Mouse (Mus musculus): ENCODE measurements around the gene AL732309.1.

AL732309.1 gene

GRCm38 (mm10) chr2:25289651-25290050 lies 43.0 kb upstream of the AL732309.1 start, which contains the start of gene Lrrc26:
Lrrc26 (plus strand) TSS chr2:25289915.
- TF ChIP-seq NANOG (IDR thresholded peaks at IDR 0.05; ENCODE audit: borderline replicate concordance, low read length) (peak; percentile 41; the same call in 1 of the 2 replicates), POU5F1 (IDR thresholded peaks at IDR 0.05; ENCODE audit: borderline replicate concordance, low read length) (no peak)
- Histone ChIP-seq H3K36me3 (ENCODE audit: insufficient read depth, low read length) (peaks cover 27% of the 10 kb centered on the region), H3K4me1 (replicated peaks; ENCODE audit: low read depth, low read length) (peaks cover 76% of the 10 kb centered on the region), H3K4me3 (replicated peaks; ENCODE audit: low read length) (peak within 1 kb of the TSS; percentile 78), H3K27me3 (ENCODE audit: insufficient read depth, low read length) (peaks cover 68% of the 10 kb centered on the region), H3K9me3 (ENCODE audit: low read length) (no peaks in the 10 kb centered on the region)

GRCm38 (mm10) chr2:25288734-25289345 lies 42.2 kb upstream of the AL732309.1 start:
- Histone ChIP-seq H3K4me3 (replicated peaks; ENCODE audit: low read length) (no peak overlapping the region), H3K27me3 (ENCODE audit: insufficient read depth, low read length) (peaks cover 66% of the 10 kb centered on the region), H3K36me3 (ENCODE audit: insufficient read depth, low read length) (peaks cover 27% of the 10 kb centered on the region), H3K9me3 (ENCODE audit: low read length) (no peaks in the 10 kb centered on the region), H3K4me1 (replicated peaks; ENCODE audit: low read depth, low read length) (peaks cover 71% of the 10 kb centered on the region)
- no peak for TF ChIP-seq POU5F1 (IDR thresholded peaks at IDR 0.05; ENCODE audit: borderline replicate concordance, low read length)

DNA sequence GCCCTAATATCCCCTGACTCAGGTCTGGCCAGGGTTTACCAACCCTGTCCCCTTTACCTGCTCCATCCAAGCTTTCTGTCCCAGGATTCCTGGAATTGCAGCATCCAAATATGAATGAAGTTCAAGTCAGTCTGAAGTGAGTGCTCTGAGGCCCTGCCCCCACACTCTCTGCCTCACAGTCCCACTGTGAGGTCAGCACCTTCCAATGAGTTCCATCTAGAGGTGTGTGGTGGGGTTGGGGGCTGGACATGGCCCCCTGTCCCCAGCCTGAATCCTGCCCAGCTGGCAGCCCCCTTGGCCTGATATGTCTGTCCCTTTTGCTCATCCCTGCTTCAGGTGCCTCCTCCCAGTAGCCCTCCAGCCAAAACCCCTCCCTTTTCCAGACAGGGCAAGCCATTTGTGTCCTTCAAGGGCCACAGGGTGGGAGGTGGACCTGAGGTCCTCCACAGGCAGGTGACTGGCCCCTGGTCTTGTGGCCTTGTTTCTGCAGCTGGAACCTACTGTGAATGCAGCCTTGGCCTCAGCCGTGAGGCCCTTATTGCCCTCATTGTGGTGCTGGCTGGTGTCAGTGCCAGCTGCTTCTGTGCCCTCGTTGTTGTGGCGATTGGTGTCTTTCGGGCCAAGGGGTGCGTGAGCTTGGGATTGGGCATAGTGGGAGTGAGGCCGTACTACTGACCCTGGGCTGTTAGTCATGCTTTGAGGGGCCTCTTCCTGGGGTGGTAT lies 41.4 kb upstream of the AL732309.1 start, which contains the start of gene Tmem210:
TSS of gene Tmem210 (plus strand) at position 219 of the 723 bp plus-strand sequence.
- H3K27me3 ChIP-seq (ENCODE audit: insufficient read depth, low read length), result peaks cover 61% of the 10 kb centered on the region
- H3K9me3 ChIP-seq (ENCODE audit: low read length), result no peaks in the 10 kb centered on the region
- no peak for TF ChIP-seq CTCF (conservative IDR thresholded peaks at IDR 0.05; ENCODE audit: low read length)
- no peak for TF ChIP-seq POU5F1 (IDR thresholded peaks at IDR 0.05; ENCODE audit: borderline replicate concordance, low read length)
- no peak for TF ChIP-seq NANOG (IDR thresholded peaks at IDR 0.05; ENCODE audit: borderline replicate concordance, low read length)
- H3K4me3 ChIP-seq (replicated peaks; ENCODE audit: low read length), result no peak within 1 kb of the TSS
- H3K36me3 ChIP-seq (ENCODE audit: insufficient read depth, low read length), result peaks cover 30% of the 10 kb centered on the region
- peaks cover 64% of the 10 kb centered on the region for H3K4me1 ChIP-seq (replicated peaks; ENCODE audit: low read depth, low read length)

DNA sequence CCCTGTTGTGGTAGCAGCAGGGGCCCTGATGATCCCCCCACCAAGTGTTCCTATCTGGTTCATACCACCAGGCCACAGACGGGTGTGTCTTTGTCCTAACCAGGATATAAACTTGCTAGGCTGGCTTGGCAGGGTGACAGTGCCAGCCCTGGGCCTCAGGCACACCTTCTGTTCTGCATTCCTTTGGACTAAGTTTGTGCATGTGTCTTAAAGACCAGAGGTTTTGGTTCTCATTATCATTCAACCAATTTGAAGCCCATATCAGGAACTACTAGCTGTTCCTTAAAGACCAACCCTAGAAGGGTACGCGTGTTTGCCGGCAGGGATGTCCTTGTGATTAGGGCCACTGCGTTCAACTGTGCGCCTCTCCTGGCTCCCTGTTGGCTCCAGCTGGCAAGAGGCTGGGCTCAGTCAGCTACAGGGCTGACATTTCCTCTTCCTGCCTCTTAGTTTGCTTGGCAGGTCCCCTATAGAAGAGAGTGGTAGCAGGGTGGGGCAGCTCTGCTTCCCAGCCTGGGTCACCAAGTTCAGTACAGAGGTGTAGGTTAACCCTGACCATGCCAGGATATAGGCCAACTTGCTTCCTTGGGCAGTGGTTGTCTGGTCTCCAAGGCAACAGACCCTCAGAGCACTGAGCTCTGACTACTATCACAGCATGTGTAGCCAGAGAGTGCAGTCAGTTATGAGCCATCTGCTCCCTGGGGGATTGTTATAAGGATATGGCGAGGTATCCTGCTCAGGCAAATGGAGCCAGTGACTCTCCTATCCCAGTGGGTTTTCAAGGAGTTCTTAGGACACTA lies 40.4 kb upstream of the AL732309.1 start:
- Histone ChIP-seq H3K27me3 (ENCODE audit: insufficient read depth, low read length) (peaks cover 51% of the 10 kb centered on the region), H3K36me3 (ENCODE audit: insufficient read depth, low read length) (peaks cover 41% of the 10 kb centered on the region), H3K4me1 (replicated peaks; ENCODE audit: low read depth, low read length) (peaks cover 55% of the 10 kb centered on the region), H3K4me3 (replicated peaks; ENCODE audit: low read length) (no peak overlapping the region), H3K9me3 (ENCODE audit: low read length) (no peaks in the 10 kb centered on the region)
- no peak for TF ChIP-seq CTCF (conservative IDR thresholded peaks at IDR 0.05; ENCODE audit: low read length)
- TF ChIP-seq POU5F1 (IDR thresholded peaks at IDR 0.05; ENCODE audit: borderline replicate concordance, low read length), result no peak
- no peak for TF ChIP-seq NANOG (IDR thresholded peaks at IDR 0.05; ENCODE audit: borderline replicate concordance, low read length)

DNA sequence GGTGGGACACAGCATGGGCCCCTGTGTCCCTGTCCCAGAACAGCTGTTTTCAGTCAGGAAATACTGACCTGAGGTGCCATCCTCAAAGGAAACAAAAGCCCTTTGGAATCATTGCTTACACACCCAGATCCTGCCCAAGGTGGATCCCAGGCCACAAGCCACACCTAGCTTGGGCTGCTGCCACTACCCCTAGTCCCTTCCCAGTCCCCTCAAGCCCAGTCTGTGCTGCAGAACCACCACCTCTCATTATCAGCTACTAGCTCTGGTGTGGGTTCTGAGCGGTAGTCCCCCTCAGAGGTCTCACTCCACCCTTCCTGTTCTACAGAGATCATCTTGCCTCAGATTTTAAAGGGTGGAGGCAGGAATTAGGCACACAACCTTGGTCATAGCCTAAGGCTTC lies 39.7 kb upstream of the AL732309.1 start:
- H3K36me3 ChIP-seq (ENCODE audit: insufficient read depth, low read length), result peaks cover 46% of the 10 kb centered on the region
- TF ChIP-seq NANOG (IDR thresholded peaks at IDR 0.05; ENCODE audit: borderline replicate concordance, low read length), result no peak
- TF ChIP-seq POU5F1 (IDR thresholded peaks at IDR 0.05; ENCODE audit: borderline replicate concordance, low read length), result no peak
- no peak for TF ChIP-seq CTCF (conservative IDR thresholded peaks at IDR 0.05; ENCODE audit: low read length)

GRCm38 (mm10) chr2:25285551-25285950 lies 38.9 kb upstream of the AL732309.1 start:
- TF ChIP-seq POU5F1 (IDR thresholded peaks at IDR 0.05; ENCODE audit: borderline replicate concordance, low read length), result no peak
- TF ChIP-seq CTCF (conservative IDR thresholded peaks at IDR 0.05; ENCODE audit: low read length), result no peak
- TF ChIP-seq NANOG (IDR thresholded peaks at IDR 0.05; ENCODE audit: borderline replicate concordance, low read length), result no peak
- H3K9me3 ChIP-seq (ENCODE audit: low read length), result no peaks in the 10 kb centered on the region
- H3K4me1 ChIP-seq (replicated peaks; ENCODE audit: low read depth, low read length), result peaks cover 41% of the 10 kb centered on the region
- H3K36me3 ChIP-seq (ENCODE audit: insufficient read depth, low read length), result peaks cover 54% of the 10 kb centered on the region
- peaks cover 36% of the 10 kb centered on the region for H3K27me3 ChIP-seq (ENCODE audit: insufficient read depth, low read length)
- no peak overlapping the region for H3K4me3 ChIP-seq (replicated peaks; ENCODE audit: low read length)

More for the DNA sequence above, 39.7 kb upstream of the AL732309.1 start:
- Histone ChIP-seq H3K4me1 (replicated peaks; ENCODE audit: low read depth, low read length) (peaks cover 48% of the 10 kb centered on the region), H3K9me3 (ENCODE audit: low read length) (no peaks in the 10 kb centered on the region), H3K4me3 (replicated peaks; ENCODE audit: low read length) (no peak overlapping the region), H3K27me3 (ENCODE audit: insufficient read depth, low read length) (peaks cover 44% of the 10 kb centered on the region)

- Histone ChIP-seq H3K36me3 (ENCODE audit: insufficient read depth, low read length) (peaks cover 98% of the 10 kb centered on the region), H3K4me3 (replicated peaks; ENCODE audit: low read length) (no peak overlapping the region), H3K4me1 (replicated peaks; ENCODE audit: low read depth, low read length) (no peaks in the 10 kb centered on the region), H3K27me3 (ENCODE audit: insufficient read depth, low read length) (no peaks in the 10 kb centered on the region), H3K9me3 (ENCODE audit: low read length) (no peaks in the 10 kb centered on the region)
- no peak for TF ChIP-seq POU5F1 (IDR thresholded peaks at IDR 0.05; ENCODE audit: borderline replicate concordance, low read length)
- no peak for TF ChIP-seq NANOG (IDR thresholded peaks at IDR 0.05; ENCODE audit: borderline replicate concordance, low read length)
- peak; percentile 79 for TF ChIP-seq CTCF (conservative IDR thresholded peaks at IDR 0.05; ENCODE audit: low read length)
Measured at GRCm38 (mm10) chr2:25278928-25279882, 32.5 kb upstream of the AL732309.1 start.
